Mouse (Mus musculus): ENCODE results near the gene Thyn1. TPM values are rescaled to one million over a fixed set of nuclear protein-coding genes. Genes with fewer than 3 reads are reported as not detected.

The Thyn1 gene
- 105 and 115 TPM in 2 replicates for total RNA-seq (2012; rRNA removed)
- polyA plus RNA-seq (2012; ENCODE audit: insufficient read depth in 1 of 2, insufficient read length in 2 of 2, low read depth in 1 of 2, low replicate concordance in 2 of 2, missing spikeins in 1 of 2): 100 to 1,000 TPM in 1 of 2 experiments, not detected in 1; 130 TPM

- H3K27me3 ChIP-seq (ENCODE audit: control insufficient read depth in 1 of 2, insufficient read depth in 2 of 2, low read length in 2 of 2): no peaks in the 10 kb centered on the region
- TF ChIP-seq HCFC1 (IDR thresholded peaks at IDR 0.05; ENCODE audit: low read depth, low read length) (peak; percentile 99), POLR2A (IDR thresholded peaks at IDR 0.05; ENCODE audit: control insufficient read depth in 1 of 2, insufficient read depth in 1 of 2, low read depth in 1 of 2, low read length in 2 of 2, poor library complexity in 1 of 2) (peak; percentile 43 to 92), SIN3A (IDR thresholded peaks at IDR 0.05; ENCODE audit: low read length) (peak; percentile 68), ETS1 (IDR thresholded peaks at IDR 0.05; ENCODE audit: low read depth, low read length) (no peak), KAT2A (conservative IDR thresholded peaks at IDR 0.05; ENCODE audit: low read depth, low read length) (peak; percentile 91), ZMIZ1 (IDR thresholded peaks at IDR 0.05; ENCODE audit: low read depth, low read length) (peak; percentile 79; the same call in 1 of the 2 replicates), POLR2AphosphoS5 (IDR thresholded peaks at IDR 0.05; ENCODE audit: borderline replicate concordance, low read depth, low read length) (peak; percentile 56; the same call in 1 of the 2 replicates), TBP (IDR thresholded peaks at IDR 0.05; ENCODE audit: low read depth, low read length) (peak; percentile 81), GATA1 (IDR thresholded peaks at IDR 0.05; ENCODE audit: low read depth, low read length) (peak; percentile 44), ZC3H11A (IDR thresholded peaks at IDR 0.05; ENCODE audit: low read depth, low read length) (no peak), MAX (IDR thresholded peaks at IDR 0.05; ENCODE audit: low read length) (peak; percentile 39), POLR2AphosphoS2 (IDR thresholded peaks at IDR 0.05; ENCODE audit: low read length) (peak; percentile 78; the same call in 1 of the 2 replicates), MYC (IDR thresholded peaks at IDR 0.05; ENCODE audit: low read depth, low read length) (peak; percentile 84; the same call in 1 of the 2 replicates), MXI1 (IDR thresholded peaks at IDR 0.05; ENCODE audit: low read depth, low read length) (peak; percentile 82), NRF1 (IDR thresholded peaks at IDR 0.05; ENCODE audit: insufficient read depth, low read depth, low read length, poor library complexity, severe bottlenecking) (peak; percentile 30; the same call in 1 of the 2 replicates), NELFE (IDR thresholded peaks at IDR 0.05; ENCODE audit: low read depth, low read length) (peak; percentile 85), CTCF (IDR thresholded peaks at IDR 0.05 in 2 of 3, conservative IDR thresholded peaks at IDR 0.05 in 1 of 3; ENCODE audit: control insufficient read depth in 1 of 3, insufficient read depth in 1 of 3, low read depth in 2 of 3, low read length in 3 of 3, poor library complexity in 1 of 3, severe bottlenecking in 1 of 3) (no peak), ELF1 (IDR thresholded peaks at IDR 0.05; ENCODE audit: low read depth, low read length) (0 out of 2 replicates have a peak, but pooled peaks have one; percentile 18), TCF12 (IDR thresholded peaks at IDR 0.05; ENCODE audit: low read depth, low read length) (peak; percentile 17; the same call in 1 of the 2 replicates), TAL1 (IDR thresholded peaks at IDR 0.05; ENCODE audit: low read length) (no peak), MAZ (IDR thresholded peaks at IDR 0.05; ENCODE audit: low read depth, low read length) (peak; percentile 80), MAFK (IDR thresholded peaks at IDR 0.05; ENCODE audit: borderline replicate concordance, low read depth, low read length) (no peak)
- H3K79me2 ChIP-seq (ENCODE audit: control insufficient read depth, insufficient read depth, low read length, poor library complexity): peaks cover 15% of the 10 kb centered on the region
- H3K9ac ChIP-seq (ENCODE audit: control insufficient read depth, low read depth, low read length, poor library complexity, severe bottlenecking): peak within 1 kb of the TSS; percentile 89
- peak within 1 kb of the TSS; percentile 77 to 93 for H3K4me3 ChIP-seq (ENCODE audit: control insufficient read depth in 1 of 2, insufficient read depth in 1 of 2, low read depth in 2 of 2, low read length in 2 of 2)
- peaks cover 5 to 37% of the 10 kb centered on the region in 2 experiments for H3K36me3 ChIP-seq (ENCODE audit: control insufficient read depth in 1 of 2, insufficient read depth in 2 of 2, low read length in 2 of 2)
- DNase-seq (ENCODE audit: low read depth, low spot score): peak; percentile 98
- no peaks in the 10 kb centered on the region for H3K9me3 ChIP-seq (replicated peaks; ENCODE audit: insufficient read depth, low read length)
- peaks cover 6 to 22% of the 10 kb centered on the region in 2 experiments for H3K4me1 ChIP-seq (ENCODE audit: control insufficient read depth in 1 of 2, insufficient read depth in 2 of 2, low read length in 2 of 2)
- peak within 1 kb of the TSS; percentile 88 for H3K27ac ChIP-seq (ENCODE audit: control insufficient read depth, low read depth, low read length)
Observed at GRCm38 (mm10) chr9:26999461-27000395, at the start of gene Thyn1, which contains the start of gene Acad8. Gene Thyn1 (plus strand): TSS chr9:26999710. Gene Acad8 (minus strand): TSS chr9:26999566.

All from MEL (cell line).